Mouse (Mus musculus) adrenal gland, postnatal 4 days (tissue): ENCODE measurements around the gene Olfr1019. TPM values are rescaled to one million over a fixed set of nuclear protein-coding genes. Genes with fewer than 3 reads are reported as not detected.

Experiments
- DNase-seq, 2 experiments: peaks; one replicate each; pipeline ENCODE4 v3.0.0; 2021 to 2022; ENCODE audit warnings: low spot score in 2 of 2, mixed read lengths in 2 of 2
- long read RNA-seq, 2 experiments: library from polyadenylated mRNA; stranded (forward); transcript quantifications; one replicate each; pipeline ENCODE4 v2.0.0; 2021
- total RNA-seq, 2 experiments: library from RNA; stranded (reverse); gene quantifications; 2 replicates each; pipeline ENCODE4 v1.2.3; 2021

The Olfr1019 gene
- not detected for total RNA-seq
- long read RNA-seq, experiment 1 = 0 reads
- long read RNA-seq, experiment 2 = 0 reads

DNA sequence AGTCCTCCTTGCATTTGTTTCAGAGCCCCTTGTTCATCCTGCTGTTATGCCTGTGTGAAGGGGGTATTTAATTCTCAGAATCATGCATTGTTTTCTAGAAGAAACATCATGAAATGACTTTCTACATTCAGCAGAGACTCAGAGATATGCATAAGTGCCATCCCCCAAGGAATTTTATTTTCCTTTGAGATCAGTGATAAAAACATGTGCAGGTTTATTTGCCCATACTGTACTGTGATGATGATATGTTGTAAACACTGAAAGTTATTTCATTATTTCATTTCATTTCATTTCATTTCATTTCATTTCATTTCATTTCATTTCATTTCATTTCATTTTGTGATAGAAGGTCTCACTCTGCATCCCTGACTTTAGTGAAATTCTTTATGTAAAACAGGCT lies at the start of gene Olfr1019:
TSS of gene Olfr1019 (minus strand) at position 101 of the 400 bp plus-strand sequence.
- no peak for DNase-seq

DNA sequence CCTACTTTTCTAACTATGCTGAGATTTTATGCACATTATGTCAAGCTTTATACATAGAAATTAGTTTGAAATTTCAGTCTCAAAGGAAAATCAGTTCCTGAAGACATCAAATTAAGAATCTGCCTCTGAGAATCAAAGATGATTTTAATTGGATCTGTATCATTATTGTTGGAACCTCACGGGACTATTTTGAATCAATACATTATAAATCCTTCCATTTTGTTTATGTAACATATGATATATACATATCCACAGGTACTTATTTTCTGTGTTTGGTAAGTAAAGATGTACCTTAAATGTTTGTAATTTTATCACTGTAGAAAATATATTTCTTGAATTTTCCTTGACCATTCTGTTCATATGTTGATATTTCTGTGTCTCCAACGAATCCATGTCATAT lies 40.1 kb upstream of the Olfr1019 start, which contains the start of gene Olfr1023:
TSS of gene Olfr1023 (plus strand) at position 301 of the 400 bp plus-strand sequence.
- DNase-seq = no peak

DNA sequence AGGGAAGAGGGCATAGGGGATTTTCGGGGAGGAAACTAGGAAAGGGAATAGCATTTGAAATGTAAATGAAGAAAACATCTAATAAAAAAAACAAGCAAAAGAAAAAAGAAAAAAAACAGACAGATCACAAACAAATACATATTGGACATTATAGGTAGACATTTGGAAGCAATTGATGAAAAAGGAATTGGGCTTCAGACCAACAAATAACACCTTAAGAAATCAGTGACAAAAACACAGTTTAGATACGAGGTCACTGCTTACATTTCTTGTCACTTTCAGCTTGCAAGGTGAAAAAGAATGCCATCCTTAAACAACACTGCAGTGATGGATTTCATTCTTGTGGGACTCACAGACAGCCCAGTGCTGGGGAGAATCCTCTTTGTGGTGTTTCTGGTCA lies 23.0 kb upstream of the Olfr1019 start, which contains the start of gene Olfr1022:
TSS of gene Olfr1022 (plus strand) at position 301 of the 400 bp plus-strand sequence.
- no peak for DNase-seq

DNA sequence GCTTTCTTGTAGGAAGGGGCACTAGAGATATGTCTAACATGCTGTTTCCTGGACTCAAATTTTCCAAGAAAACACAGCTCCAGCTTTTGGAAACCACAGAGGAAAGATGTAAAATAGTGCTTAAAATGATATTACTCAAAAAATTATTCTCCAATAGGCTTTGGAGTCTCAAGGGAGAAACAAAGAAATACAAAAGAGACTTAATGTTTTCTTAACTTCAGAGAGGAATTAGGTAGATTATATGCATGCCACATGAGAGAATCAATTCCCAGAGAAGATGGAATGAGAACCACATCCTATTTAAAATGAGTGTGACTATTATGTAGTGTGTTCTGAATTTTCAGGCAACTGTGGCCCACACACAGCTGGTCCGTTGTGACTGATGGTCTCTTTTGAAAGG lies 1.4 kb upstream of the Olfr1019 start, which contains the start of gene Olfr1020:
TSS of gene Olfr1020 (plus strand) at position 301 of the 400 bp plus-strand sequence.
- DNase-seq = no peak

DNA sequence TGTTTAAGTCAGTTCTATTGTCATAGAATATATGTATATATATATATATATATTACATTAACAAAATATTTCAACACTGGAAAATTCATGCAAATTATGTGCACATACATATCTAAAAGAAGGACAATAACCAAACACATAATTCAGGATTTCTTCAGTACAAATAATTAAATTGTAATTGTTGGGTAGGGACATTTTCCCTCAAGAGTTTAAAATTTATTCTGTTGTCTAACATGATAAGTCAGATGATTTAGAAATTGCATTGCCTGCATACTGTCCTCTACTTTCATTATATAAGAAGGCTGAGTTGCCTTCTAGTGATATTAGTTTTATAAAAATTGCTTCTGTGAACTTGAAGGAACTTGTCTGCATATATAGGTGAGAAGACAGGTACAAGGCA lies 27.1 kb downstream of the Olfr1019 start, which contains the start of gene Olfr1018:
TSS of gene Olfr1018 (plus strand) at position 301 of the 400 bp plus-strand sequence.
- no peak for DNase-seq

DNA sequence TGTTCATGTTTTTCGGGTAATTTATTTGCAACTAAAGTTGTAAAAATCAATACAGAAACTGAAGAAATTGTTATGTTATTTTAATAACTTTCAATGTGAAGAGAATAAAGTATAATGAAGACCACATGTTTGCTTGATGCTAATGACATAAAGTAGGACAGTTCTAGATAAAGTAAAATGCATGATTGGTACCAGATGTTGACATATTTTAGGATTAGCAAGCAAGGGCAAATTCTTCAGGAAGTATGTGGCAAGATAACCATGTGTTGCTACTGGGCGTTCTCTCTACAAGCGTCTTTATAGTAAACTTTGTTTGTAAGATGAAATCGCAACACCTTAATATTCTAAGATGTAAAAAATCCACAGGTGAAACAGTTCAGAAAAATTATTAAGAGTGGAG lies 40.8 kb downstream of the Olfr1019 start:
- no peak for DNase-seq

DNA sequence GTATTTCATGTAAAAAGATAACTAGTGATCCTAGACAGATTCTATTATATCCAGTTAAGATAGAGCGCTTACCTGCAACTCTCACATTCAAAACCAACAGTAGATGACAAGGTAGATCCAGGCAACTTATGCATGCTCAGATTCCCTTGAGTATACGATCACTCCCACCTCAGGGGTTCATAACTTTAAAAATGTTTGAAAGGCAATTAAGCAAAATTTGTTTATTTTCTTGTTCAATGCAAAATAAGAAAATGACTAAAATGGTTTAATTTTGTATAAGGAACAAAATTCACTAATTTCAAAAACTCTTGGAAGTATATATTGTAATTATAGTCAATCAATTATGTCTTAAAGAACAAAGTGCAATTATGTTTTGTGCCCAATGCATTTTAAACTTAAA lies 42.8 kb downstream of the Olfr1019 start, which contains the start of gene Olfr1016:
TSS of gene Olfr1016 (minus strand) at position 101 of the 400 bp plus-strand sequence.
- no peak for DNase-seq

DNA sequence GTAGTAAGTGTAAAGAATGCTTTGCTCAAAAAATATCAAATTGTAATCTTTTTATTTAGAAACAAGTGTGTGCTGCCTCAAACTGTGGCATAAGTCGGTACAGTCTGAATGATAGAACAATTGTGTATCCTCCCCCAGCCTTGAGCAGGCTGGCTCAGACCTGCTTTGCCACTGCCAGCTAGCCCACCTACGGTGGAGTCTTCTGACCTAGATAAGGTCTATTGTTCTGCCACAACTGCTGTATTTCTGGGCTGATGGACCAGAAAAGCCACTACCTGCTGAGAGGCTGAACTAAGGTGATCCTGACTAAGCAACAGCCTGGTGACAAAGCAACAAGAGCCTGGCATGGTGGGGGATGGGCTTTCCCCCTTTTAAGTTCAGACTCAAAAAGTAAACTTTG lies 53.0 kb downstream of the Olfr1019 start:
- no peak for DNase-seq

Other genes with a start within 250 kb of the Olfr1019 start
- gene Olfr1000, start 233.6 kb downstream of the Olfr1019 start, total RNA-seq = not detected
- gene Olfr1002, start 194.8 kb downstream of the Olfr1019 start, total RNA-seq = not detected
- not detected for gene Olfr154, start 181.0 kb downstream of the Olfr1019 start, total RNA-seq
- not detected for gene Olfr1006, start 166.7 kb downstream of the Olfr1019 start, total RNA-seq
- not detected for gene Olfr1008, start 156.1 kb downstream of the Olfr1019 start, total RNA-seq
- under 1 TPM in 1 of 2 experiments, not detected in 1; 0.11 TPM for gene Olfr1009, start 130.1 kb downstream of the Olfr1019 start, total RNA-seq
- not detected for gene Olfr1012, start 82.7 kb downstream of the Olfr1019 start, total RNA-seq
- not detected for gene Olfr1013, start 78.4 kb downstream of the Olfr1019 start, total RNA-seq
- not detected for gene Olfr1014, start 72.8 kb downstream of the Olfr1019 start, total RNA-seq
- gene Olfr1015, start 63.5 kb downstream of the Olfr1019 start, total RNA-seq = not detected
- gene Olfr1016, start 42.9 kb downstream of the Olfr1019 start, total RNA-seq = not detected
- not detected for gene Olfr1018, start 27.0 kb downstream of the Olfr1019 start, total RNA-seq
- gene Olfr1020, start 1.5 kb upstream of the Olfr1019 start, total RNA-seq = not detected
- gene Olfr1022, start 23.1 kb upstream of the Olfr1019 start, total RNA-seq = not detected
- gene Olfr1023, start 40.2 kb upstream of the Olfr1019 start, total RNA-seq = not detected
- gene Olfr1024, start 59.6 kb upstream of the Olfr1019 start, total RNA-seq = not detected
- gene Olfr1025-ps1, start 69.7 kb upstream of the Olfr1019 start, total RNA-seq = not detected
- not detected for gene Olfr1026, start 76.1 kb upstream of the Olfr1019 start, total RNA-seq
- gene Olfr1028, start 105.0 kb upstream of the Olfr1019 start, total RNA-seq = not detected
- not detected for gene Olfr1029, start 128.4 kb upstream of the Olfr1019 start, total RNA-seq
- gene Olfr1030, start 133.8 kb upstream of the Olfr1019 start, total RNA-seq = not detected
- gene Olfr1031, start 144.8 kb upstream of the Olfr1019 start, total RNA-seq = not detected
- not detected for gene Olfr1032, start 160.1 kb upstream of the Olfr1019 start, total RNA-seq
- 1 to 10 TPM; 3.2 to 6.0 TPM for gene Olfr1033, start 175.2 kb upstream of the Olfr1019 start, total RNA-seq
- gene Olfr1034, start 200.4 kb upstream of the Olfr1019 start, total RNA-seq = under 1 TPM; 0.11 to 0.31 TPM
- not detected for gene Olfr1036, start 228.5 kb upstream of the Olfr1019 start, total RNA-seq
- gene Olfr1037, start 241.9 kb upstream of the Olfr1019 start, total RNA-seq = not detected